Mouse (Mus musculus): ENCODE results near the gene Snrpa.
A peak's percentile ranks its signal among the peaks of the same experiment; 100 is the strongest.

Gene Snrpa

DNA sequence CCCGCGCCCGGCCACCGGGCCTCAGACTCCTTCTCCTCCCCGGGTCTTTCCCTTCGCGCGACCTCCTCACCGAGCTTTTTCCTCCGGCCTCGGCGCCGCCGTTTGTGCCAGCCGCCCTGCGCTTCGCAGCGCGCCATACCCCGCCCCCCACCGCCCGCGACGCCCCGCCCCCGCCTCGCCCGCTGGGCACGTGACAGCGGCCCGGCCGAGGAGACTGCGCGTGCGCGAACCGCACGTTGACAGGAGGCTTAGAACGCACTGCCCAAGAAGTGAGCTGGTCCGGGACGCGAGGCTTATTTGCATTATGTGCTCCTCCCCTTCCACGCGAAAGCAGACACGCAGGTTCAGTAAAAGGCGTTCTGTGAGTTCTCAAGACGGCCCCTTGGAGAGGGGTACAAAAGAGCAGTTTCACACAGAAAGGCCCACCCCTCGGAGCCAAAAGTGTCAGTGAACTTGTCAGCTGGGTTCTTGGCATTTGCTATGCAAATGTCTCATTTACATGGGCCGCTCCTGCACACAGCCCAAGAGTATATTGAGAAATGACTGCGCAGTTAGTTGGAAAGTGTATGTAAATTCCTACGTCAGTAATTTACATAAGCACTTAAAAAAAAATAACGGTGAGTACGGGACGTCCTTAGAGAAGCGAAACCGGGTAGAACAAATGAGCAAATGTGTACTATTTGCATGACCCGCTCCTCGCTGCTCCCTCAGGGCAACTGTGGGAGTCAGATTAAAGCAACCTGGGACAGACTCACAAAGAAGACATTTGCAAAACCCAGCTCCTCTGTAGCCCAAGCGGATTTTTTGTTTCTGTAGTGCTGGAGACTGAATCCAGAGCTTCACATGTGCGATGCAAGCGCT, 29.2 kb downstream of the Snrpa start, which contains the start of gene Egln2:
Gene Egln2 (minus strand): TSS at position 189 of the 861 bp plus-strand sequence.
- peak; percentile 96 for DNase-seq (ENCODE audit: low spot score)

DNA sequence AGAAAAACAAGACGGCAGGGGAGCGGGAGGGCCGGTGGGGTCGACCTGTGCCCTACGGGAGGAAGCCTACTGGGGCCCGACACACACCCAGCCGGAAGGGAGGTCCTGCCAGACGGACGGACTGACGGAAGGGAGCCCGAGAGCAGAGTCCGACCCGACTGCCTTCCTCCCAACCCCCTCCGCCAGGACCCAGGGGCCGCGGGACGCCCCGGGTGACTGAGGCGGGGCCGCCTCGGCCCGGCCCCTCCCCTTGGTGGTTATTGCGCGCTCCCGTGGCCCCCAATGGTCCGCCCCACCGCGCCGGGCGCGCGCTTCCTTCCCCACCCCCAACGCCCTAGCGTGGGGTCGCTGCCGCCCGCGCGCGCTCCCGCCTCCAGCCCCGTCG, 29.9 kb downstream of the Snrpa start:
- DNase-seq (ENCODE audit: low spot score), result peak; percentile 85

DNA sequence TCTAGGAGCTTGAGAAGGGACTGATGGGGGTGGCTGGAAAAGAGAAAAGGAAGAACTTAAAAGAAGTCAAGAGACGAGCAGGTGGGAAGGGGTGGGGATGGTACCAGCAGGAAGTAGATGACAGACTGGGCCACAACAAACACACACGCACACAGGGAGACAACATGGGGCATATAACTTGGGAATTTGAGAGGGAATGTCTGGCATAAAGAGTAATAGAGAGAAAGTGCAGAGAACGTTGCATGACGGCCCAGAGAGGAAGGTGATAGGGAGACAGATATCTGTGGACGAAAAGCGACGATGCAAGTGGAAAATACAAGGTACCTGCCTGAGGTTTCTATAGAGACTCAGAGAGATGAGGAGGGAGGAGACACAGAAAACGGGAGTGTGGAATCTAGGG, 30.4 kb downstream of the Snrpa start:
- DNase-seq (ENCODE audit: low spot score), result no peak

DNA sequence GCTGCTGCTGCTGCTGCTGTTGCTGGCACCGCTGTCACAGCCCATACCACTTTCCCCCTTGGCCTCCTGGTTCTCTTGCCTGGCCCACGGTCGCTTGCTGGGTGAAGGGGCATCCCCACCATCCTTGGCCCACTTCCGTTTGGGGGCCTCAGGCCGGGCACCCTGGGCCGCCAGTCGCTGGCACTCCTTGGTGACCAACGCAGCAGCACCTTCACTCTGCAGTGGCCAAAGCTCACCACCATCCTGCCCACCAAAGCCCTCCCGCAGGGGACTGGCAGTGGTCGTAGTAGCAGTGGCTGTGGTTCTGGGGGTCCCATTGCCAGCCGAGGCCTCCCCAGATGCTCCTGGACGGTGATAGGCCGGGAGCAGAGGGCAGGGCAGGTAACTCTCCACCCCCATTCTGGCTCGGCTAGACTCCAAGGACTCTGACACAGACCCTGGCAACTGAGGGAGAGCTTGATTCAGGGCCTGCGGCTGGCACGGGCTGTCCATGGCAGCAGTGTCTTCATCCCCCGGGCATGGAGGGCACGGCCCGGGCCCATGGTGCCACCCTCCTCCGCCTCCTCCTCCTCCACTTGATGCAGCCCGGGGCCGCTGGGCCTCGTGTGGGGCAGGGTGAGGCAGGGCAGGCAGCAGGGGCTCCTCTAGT, 30.9 kb downstream of the Snrpa start:
- no peak for DNase-seq (ENCODE audit: low spot score)

DNA sequence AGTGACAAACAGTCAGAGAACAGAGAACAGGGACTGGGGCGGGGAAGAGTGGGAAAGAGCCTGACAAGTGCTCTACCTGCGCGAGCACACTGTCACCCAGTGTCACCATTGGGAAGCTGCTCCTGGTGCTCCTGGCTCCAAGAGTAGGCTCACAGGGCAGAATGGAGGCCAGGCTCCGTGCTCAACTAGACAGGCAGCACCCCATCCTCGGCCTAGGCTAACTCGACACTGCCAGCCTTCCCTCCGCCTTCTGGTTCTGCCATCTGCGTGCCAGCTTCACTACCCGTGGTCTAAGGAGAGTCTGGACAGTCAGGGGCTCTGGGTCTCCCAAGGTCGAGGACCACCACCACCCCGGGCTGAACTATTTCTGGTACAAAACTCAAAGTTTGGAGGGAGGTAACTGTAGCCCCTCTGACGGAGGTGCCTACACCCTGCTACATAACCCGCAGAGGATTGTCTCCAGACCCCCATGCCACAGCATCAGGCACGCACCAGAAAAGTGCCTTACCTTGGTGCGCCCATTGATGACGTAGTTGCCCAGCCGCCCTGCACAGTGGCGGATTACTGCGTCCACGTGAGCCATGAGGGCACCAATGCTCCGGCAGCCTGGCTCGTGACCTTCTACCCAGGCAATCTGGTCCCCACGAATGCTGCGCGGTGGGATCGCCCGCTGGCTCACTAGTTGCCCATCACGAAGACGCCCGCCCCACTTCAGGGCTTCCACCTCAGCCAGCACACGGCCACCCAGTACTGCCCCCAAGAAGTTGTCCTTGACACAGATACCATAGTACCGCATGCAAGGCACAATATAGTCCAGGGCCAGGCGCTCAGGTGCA, 31.7 kb downstream of the Snrpa start:
- no peak for DNase-seq (ENCODE audit: low spot score)

DNA sequence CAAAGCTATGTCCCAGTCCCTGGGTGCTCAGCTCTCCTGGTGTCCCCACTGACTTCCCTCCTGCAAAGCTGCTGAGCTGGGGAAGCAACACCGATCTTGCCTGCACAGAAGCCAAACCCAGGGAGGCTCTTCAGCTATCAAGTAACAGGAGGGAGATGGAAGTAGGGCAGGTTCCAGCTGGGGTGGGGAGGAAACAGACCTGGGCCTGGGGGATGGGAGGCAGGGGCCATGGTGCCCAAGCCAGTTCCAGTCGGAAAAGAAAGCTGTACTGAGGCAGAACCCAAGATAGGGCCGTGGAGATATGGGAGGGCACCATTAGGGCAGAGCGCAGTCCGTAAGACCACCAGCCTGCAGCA, 32.6 kb downstream of the Snrpa start:
- no peak for DNase-seq (ENCODE audit: low spot score)

DNA sequence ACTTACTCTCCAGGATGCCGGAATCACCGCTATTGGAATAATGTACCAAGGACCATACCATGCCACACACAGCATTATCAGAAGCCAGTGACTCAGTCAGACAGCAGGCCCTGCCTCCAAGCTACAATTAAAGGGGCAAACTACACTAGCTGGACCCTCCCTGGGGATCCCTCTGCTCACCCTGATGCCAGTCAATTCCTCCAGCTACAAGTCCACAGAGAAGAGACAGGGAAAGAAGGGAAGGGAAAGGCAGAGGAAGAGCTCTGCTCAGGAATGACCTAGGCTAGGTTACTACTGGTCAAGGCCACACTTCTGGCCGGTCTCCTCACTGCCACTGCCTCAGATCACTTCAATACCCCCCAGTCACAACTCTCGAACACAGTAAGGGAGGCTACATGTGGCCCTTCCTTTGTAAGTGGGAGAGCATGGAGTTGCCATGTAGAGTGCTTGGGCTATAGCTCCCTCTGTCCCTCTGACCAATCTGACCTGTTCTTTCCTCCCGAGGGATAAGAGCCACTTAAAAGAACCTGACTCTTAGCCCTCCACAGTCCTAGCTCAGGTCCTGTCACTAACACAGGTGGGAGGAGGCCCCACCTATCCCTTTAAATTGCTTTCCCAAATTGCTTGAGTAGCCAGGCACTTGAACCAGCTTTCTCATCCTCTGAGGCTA, 33.2 kb downstream of the Snrpa start:
- DNase-seq (ENCODE audit: low spot score), result no peak

DNA sequence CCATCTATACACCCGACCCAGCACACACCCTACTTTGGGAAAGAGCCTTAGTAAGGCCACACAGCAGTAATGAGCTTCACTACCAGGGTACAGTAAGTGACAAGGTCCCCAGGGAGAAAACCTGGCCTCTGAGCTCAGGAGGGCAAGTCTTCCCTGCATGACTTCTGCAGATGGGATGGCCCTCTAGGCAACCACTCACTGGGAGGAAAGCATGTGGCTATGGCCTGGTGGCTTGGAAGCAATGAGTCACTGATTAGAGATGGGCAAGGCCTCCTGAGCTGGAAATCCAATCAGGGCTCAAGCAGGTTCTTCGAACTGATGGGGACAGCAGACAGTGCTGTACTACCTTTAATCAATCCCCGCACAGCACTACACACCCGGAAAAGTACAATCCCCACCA, 34.3 kb downstream of the Snrpa start:
- DNase-seq (ENCODE audit: low spot score), result no peak

DNA sequence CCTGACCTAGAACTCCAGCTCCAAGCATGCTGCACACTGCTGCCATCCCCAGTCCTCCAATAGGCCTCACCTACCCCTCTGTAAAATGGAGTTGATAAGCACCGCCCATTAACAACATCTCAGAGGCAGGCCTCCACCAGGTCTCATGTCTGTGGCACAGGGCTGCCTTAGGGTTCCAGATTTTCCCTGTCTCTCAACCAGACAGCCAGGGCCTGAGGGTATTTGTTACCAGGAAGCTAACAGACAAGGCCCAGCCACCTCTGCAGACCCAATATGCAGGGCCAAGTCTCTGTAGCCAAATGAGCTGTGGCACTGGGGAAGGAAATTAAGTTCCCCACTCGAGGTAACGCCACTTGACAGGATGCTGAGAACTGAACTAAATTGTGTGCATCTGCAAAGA, 35.1 kb downstream of the Snrpa start:
- no peak for DNase-seq (ENCODE audit: low spot score)

DNA sequence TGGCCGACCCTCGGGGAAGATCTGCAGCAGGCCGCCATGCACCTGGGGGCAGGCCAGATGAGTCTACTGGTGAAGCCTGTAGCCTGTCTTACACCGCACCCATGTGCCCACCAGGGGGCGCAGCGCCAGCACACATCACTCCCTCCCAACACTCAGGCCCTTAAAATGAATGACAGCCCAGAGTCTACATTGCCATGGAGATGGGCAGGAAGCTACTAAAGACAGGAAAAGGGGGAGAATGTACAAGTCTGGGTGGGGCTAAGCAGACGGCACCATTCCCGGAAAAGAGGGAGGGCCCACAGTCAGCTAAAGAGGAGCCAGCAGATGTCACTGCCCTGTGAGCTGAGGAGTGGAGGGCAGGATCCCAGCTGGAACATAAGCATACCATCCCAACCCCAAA, 36.2 kb downstream of the Snrpa start:
- DNase-seq (ENCODE audit: low spot score), result peak; percentile 84

DNA sequence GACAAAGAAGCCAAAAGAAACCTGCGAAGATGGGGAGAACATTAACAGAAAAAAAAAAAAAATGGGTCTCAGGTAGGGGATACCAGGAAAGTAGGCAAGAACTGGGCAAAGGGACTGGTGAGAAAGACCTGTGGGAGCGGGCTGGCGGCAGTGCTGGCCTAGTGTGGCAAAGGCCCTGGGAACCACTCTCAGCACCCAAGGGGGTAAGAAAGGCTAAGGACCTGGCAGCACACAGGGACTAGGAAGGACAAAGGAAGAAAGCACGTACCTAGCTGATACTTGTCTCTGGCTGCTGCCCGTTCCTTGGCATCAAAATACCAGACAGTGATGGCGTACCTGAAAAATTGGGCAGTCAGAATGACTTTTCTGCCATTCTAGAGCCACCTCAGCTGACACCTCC, 36.8 kb downstream of the Snrpa start:
- no peak for DNase-seq (ENCODE audit: low spot score)

DNA sequence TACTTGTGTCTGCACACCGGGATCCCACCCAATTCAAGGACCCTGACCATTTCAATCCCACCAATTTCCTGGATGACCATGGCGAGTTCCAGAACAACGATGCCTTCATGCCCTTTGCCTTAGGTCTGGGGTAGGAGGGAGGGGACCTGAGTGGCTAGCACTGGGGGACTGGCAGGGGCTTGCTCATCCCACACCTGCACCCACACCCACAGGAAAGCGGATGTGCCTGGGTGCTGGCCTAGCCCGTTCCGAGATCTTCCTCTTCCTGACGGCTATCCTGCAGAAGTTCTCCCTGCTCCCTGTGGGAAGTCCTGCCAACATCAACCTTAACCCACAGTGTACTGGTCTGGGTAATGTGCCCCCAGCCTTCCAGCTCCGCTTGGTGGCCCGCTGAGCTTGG, 37.9 kb downstream of the Snrpa start:
- DNase-seq (ENCODE audit: low spot score), result no peak

DNA sequence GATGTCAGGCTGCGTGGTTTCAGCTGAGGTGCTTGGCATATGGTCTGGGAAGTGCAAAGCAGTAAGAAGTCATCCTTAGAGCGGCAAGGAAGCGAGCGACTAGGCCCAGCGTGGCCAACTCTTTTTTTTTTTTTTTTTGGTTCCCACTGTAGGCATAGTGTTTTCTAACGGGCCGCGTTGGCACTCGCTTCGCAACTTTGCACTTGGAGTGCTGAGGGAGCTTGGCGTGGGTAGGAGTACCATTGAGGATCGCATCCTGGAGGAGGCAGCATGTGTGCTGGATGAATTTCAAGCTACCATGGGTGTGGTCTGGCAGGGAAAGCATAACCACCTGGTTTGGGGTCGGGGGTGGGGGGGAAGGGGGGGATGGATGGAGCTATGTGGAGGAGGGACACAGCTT, 40.1 kb downstream of the Snrpa start:
- no peak for DNase-seq (ENCODE audit: low spot score)

DNA sequence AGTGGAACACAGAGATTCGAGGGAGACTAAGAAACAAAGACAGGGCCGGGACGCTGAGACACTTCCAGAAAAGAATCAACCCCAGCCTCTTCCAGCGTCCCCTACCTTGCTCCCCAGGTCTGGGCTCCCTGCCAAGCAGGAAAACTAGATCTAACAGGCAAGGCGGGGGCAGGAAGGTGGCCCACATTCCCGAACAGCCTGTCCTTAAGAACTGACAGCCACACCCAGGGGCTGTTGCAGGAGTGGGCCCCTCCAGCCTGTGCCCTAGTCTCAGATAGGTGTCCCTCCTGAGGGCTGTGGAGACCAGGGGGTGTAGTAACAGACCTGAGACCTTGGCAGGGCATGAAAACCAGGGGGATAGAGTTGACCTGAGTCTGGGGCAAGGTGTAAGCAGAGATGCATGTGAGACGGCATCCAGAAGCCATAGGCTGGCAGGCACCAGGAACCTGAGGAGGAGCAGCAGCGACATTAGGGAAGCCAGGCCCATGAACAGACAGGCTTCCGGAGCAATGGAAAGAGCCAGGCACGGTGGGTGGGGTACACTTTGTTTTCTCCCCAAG, 42.8 kb downstream of the Snrpa start, which contains the start of gene Cyp2t4:
Gene Cyp2t4 (plus strand): TSS at position 510 of the 560 bp plus-strand sequence.
- peak; percentile 67 for DNase-seq (ENCODE audit: low spot score)

Data from urinary bladder, postnatal 14 days (tissue).